Mouse (Mus musculus): ENCODE results near the gene Actr10.

DNA sequence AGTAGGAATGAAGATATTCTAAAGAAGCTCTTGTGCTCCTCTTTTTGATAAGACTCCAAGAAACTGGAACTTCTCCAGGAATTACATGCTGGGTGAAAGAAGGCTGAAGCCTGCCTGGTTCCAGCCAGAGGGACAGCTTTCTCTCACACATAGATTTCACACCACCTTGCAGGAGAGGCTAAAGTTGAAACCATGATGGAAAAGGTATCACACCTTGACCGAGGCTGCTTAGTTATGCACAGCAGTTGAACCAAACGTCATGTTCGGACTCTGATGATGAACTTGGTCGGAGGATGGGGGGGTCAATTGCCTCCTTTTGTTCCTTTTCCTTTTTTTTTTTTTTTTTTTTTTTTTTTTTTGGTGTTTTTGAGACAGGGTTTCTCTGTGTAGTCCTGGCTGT lies 36.2 kb downstream of the Actr10 start:
- TF ChIP-seq CTCF (conservative IDR thresholded peaks at IDR 0.05; ENCODE audit: low read length) (no peak), POU5F1 (IDR thresholded peaks at IDR 0.05; ENCODE audit: borderline replicate concordance, low read length) (no peak), NANOG (IDR thresholded peaks at IDR 0.05; ENCODE audit: borderline replicate concordance, low read length) (no peak)
